Mouse (Mus musculus) liver, embryonic 14.5 days (tissue): Measurements from ENCODE around the gene Cdh23. TPM values are rescaled to one million over a fixed set of nuclear protein-coding genes. Genes with fewer than 3 reads are reported as not detected.

Source experiments
- ATAC-seq: fragments of 200-750 bp; cut with Nextera tagmentation; 2 replicates; pipeline ENCODE4 v1.8.0; 2017; ENCODE audit warnings: moderate number of reproducible peaks, mild to moderate bottlenecking, moderate library complexity; ENCODE audit not compliant: insufficient read depth
- DNase-seq, 3 experiments: peaks; one replicate each; pipeline ENCODE4 v3.0.0-alpha.2; 2012 to 2013; ENCODE audit warnings: low read depth in 3 of 3, low spot score in 3 of 3
- H3K27ac ChIP-seq: fragments of 300-500 bp; sonication (generic); 2 replicates; pipeline ENCODE4 v1.5.1; 2014; ENCODE audit warnings: moderate library complexity, mild to moderate bottlenecking, control low read depth, inconsistent platforms
- H3K27me3 ChIP-seq: fragments of 300-500 bp; sonication (generic); 2 replicates; pipeline ENCODE4 v1.6.1; 2014; ENCODE audit warnings: mild to moderate bottlenecking, low read length, moderate library complexity; ENCODE audit not compliant: control insufficient read depth, insufficient read depth
- H3K36me3 ChIP-seq: fragments of 300-500 bp; sonication (generic); replicated peaks from 2 replicates; pipeline ENCODE4 v1.6.1; 2014; ENCODE audit warnings: low read depth; ENCODE audit not compliant: control insufficient read depth, insufficient read depth
- H3K4me1 ChIP-seq, 2 experiments: fragments of 200-500 bp in 1 of 2; fragments of 300-500 bp in 1 of 2; sonication (generic) in 1 of 2; replicated peaks; 2 replicates each; pipeline ENCODE4 v1.6.1; 2012 to 2014; ENCODE audit warnings: antibody characterized with exemption in 1 of 2, inconsistent platforms in 1 of 2, low read length in 1 of 2; ENCODE audit not compliant: control insufficient read depth in 2 of 2, insufficient read depth in 2 of 2
- H3K4me2 ChIP-seq: fragments of 300-500 bp; sonication (generic); 2 replicates; pipeline ENCODE4 v1.6.1; 2014; ENCODE audit warnings: low read depth, mild to moderate bottlenecking, control low read depth, moderate library complexity
- H3K4me3 ChIP-seq, 2 experiments: fragments of 200-500 bp in 1 of 2; fragments of 300-500 bp in 1 of 2; sonication (generic) in 1 of 2; 2 replicates each; pipeline ENCODE4 v1.5.1; 2012 to 2014; ENCODE audit warnings: low read depth in 2 of 2, low read length in 2 of 2, mild to moderate bottlenecking in 2 of 2, control low read depth in 1 of 2, inconsistent platforms in 1 of 2, moderate library complexity in 1 of 2; ENCODE audit not compliant: insufficient read depth in 1 of 2
- H3K9ac ChIP-seq: fragments of 300-500 bp; sonication (generic); replicated peaks from 2 replicates; pipeline ENCODE4 v1.6.1; 2014; ENCODE audit warnings: mild to moderate bottlenecking, control low read depth, moderate library complexity
- H3K9me3 ChIP-seq: fragments of 300-500 bp; sonication (generic); 2 replicates; pipeline ENCODE4 v1.6.1; 2016; ENCODE audit warnings: low read length, mixed read lengths; ENCODE audit not compliant: control insufficient read depth
- CTCF ChIP-seq: IDR thresholded peaks from 2 replicates; pipeline ENCODE4 v1.5.1; 2016; ENCODE audit warnings: antibody characterized with exemption, low read depth, control low read depth
- EP300 ChIP-seq: IDR thresholded peaks from 2 replicates; pipeline ENCODE4 v1.6.1; 2016; ENCODE audit warnings: antibody characterized with exemption, low read depth
- WGBS: fragments of 180-500 bp; shearing (Covaris S2); extraction: QIAGEN DNeasy Blood & Tissue Kit; methylation state at CpG from one replicate; pipeline ENCODE4 v1.1.7; 2014; ENCODE audit not compliant: insufficient replicate concordance; 5-methylcytosine and 5-hydroxymethylcytosine counted together
- polyA plus RNA-seq, 2 experiments: library from polyadenylated mRNA; depleted of rRNA in 1 of 2; stranded (reverse) in 1 of 2; unstranded in 1 of 2; fragments of >200 nt; fragmentation: Nextera tagmentation in 1 of 2; extraction: Ambion mirVana in 1 of 2; gene quantifications; 2 replicates each; pipeline versions ENCODE4 v1.2.1 to v1.2.3; 2012 to 2014

Gene Cdh23
- polyA plus RNA-seq, 2 experiments, result 0.02 TPM; not detected in 1

DNA sequence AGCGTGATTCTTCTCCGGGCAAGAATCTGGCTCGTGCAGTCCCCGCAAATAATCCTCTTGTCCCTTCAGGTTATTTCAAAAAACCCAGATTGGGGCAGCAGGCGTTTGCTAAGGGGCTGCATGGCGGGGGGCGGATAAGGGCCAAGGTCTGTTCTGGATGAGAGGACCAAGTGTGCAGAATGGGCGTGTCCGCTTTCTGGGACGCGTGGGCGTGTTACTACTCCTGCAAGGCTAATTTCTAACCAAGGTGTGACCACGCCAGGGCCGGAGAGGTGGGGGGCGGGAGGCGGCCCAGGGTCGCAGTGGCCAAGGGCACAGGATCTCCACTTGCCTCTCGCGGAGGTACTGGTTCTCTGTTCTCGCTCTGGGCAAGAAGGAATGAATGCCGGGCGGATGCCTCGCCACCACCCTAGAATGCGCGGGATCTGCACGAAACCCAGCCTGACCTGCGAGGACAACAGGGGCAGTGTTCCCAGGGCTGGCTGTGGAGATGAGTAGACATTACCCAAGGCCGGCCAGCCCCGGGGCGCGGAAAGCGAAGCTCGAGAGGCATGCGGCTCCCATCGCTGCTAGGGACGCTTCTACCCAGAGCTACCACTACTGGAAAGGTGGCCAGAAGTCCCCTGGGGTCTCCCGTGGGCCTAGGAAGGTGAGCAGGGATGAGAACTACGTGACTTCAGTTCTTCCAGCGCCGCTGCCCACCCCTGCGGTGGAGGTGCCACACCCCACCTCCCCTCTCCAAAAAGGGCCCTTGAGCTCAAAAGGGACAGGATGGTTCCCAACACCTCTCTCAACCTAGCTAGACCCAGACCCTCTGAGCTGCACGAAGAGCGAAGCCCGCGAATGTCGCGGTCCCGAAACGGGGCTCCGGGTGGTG, 10.3 kb downstream of the Cdh23 start:
- H3K4me1 ChIP-seq, result no peaks in the 10 kb centered on the region
- H3K9me3 ChIP-seq, result no peaks in the 10 kb centered on the region
- H3K4me2 ChIP-seq, result peak overlapping the region; percentile 59; the same call in 1 of the 2 replicates
- H3K27me3 ChIP-seq, result peaks cover 45% of the 10 kb centered on the region
- no peak for TF ChIP-seq CTCF
- no peak for TF ChIP-seq EP300
- H3K27ac ChIP-seq, result no peak overlapping the region
- H3K36me3 ChIP-seq, result no peaks in the 10 kb centered on the region
- ATAC-seq (no peak), DNase-seq (no peak)
- H3K9ac ChIP-seq, result no peak overlapping the region
- H3K4me3 ChIP-seq, result no peak overlapping the region
- WGBS, result 6% methylated on average over 50 of the region's 50 CpGs

- no peak for ATAC-seq
- TF ChIP-seq EP300, result no peak
- TF ChIP-seq CTCF, result no peak
These were observed 17.4 kb downstream of the Cdh23 start for GRCm38 (mm10) chr10:60678926-60679325.

DNA sequence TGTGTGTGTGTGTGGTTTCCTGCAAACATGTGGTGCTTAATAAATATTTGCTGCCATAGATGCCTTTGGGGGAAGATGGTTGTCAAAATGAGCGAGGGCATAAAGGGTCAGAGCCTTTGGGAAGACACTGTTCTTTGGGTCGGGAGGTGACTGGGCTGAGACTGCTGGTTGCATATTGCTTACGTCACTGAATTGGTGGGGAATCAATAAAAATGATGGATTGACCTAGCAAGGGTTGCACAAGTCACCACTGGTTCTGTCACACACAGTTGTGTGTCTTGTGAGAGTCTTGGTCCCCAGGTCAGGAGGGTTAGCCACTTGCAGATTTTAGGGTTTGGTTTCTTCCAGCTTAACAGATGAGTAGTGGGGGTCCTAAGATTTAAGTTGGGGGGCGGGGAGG, 19.0 kb downstream of the Cdh23 start:
- no peak overlapping the region for H3K9ac ChIP-seq
- 46% methylated on average over 4 of the region's 4 CpGs for WGBS
- no peak overlapping the region for H3K27ac ChIP-seq
- H3K36me3 ChIP-seq, result no peaks in the 10 kb centered on the region
- no peak overlapping the region for H3K4me3 ChIP-seq
- DNase-seq (no peak), ATAC-seq (no peak)
- H3K9me3 ChIP-seq, result no peaks in the 10 kb centered on the region
- TF ChIP-seq CTCF (no peak), EP300 (no peak)
- H3K4me1 ChIP-seq, result no peaks in the 10 kb centered on the region
- H3K27me3 ChIP-seq, result no peaks in the 10 kb centered on the region
- H3K4me2 ChIP-seq, result no peak overlapping the region

More at GRCm38 (mm10) chr10:60678926-60679325, 17.4 kb downstream of the Cdh23 start:
- Histone ChIP-seq H3K36me3 (no peaks in the 10 kb centered on the region), H3K27ac (no peak overlapping the region), H3K9me3 (no peaks in the 10 kb centered on the region), H3K9ac (no peak overlapping the region), H3K4me1 (no peaks in the 10 kb centered on the region), H3K27me3 (no peaks in the 10 kb centered on the region; the same call in 1 of the 2 replicates), H3K4me3 (no peak overlapping the region), H3K4me2 (no peak overlapping the region)
- 55% methylated on average over 3 of the region's 3 CpGs for WGBS
- no peak for DNase-seq

DNA sequence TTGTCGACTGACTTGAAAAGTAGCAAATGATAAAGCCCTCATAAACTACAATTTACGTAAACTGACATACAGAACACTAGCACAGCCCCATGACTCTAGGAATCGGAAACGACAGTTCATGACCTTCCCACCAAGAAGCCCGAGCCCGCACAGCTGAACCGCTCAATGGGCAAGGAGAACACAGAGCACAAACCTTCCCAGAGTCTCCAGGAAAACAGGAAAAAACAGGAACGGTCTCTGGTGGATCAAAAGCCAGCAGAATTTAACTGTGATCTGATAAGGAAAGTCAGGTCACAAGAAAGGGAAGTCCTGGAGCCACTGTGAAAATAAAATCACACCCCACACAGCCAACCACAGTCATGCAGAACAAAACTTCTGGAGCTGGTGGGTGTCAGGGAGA, 26.1 kb downstream of the Cdh23 start:
- Histone ChIP-seq H3K36me3 (no peaks in the 10 kb centered on the region), H3K9ac (no peak overlapping the region), H3K27ac (no peak overlapping the region), H3K4me2 (no peak overlapping the region), H3K4me1 (no peaks in the 10 kb centered on the region), H3K27me3 (no peaks in the 10 kb centered on the region), H3K9me3 (no peaks in the 10 kb centered on the region), H3K4me3 (no peak overlapping the region)
- TF ChIP-seq CTCF (no peak), EP300 (no peak)
- WGBS, result 21% methylated on average over 8 of the region's 8 CpGs
- no peak for DNase-seq
- no peak for ATAC-seq

- Histone ChIP-seq H3K9me3 (no peaks in the 10 kb centered on the region), H3K27me3 (no peaks in the 10 kb centered on the region), H3K4me3 (no peak overlapping the region), H3K9ac (no peak overlapping the region), H3K4me2 (no peak overlapping the region), H3K36me3 (no peaks in the 10 kb centered on the region), H3K27ac (no peak overlapping the region), H3K4me1 (no peaks in the 10 kb centered on the region)
- ATAC-seq, result no peak
- TF ChIP-seq CTCF (no peak), EP300 (no peak)
- no peak for DNase-seq
- 77% methylated on average over 3 of the region's 3 CpGs for WGBS
These were observed 27.7 kb downstream of the Cdh23 start for GRCm38 (mm10) chr10:60668591-60668990.
